Mouse (Mus musculus) megakaryocyte-erythroid progenitor cell, adult 5-6 weeks (primary cell): ENCODE measurements around the gene Gm17482. TPM values are rescaled to one million over a fixed set of nuclear protein-coding genes. Genes with fewer than 3 reads are reported as not detected.

Experiments
- ATAC-seq: replicated peaks from 2 replicates; pipeline ENCODE4 v1.8.0; 2016; ENCODE audit warnings: mild to moderate bottlenecking, inconsistent platforms; ENCODE audit not compliant: severe bottlenecking, poor library complexity, low FRiP score, low TSS enrichment
- total RNA-seq, 2 experiments: library from RNA; stranded (forward) in 1 of 2; stranded (reverse) in 1 of 2; fragments of 200-1000, 215-1000 nt in 1 of 2; fragments of >200 nt in 1 of 2; fragmentation: Nextera tagmentation in 1 of 2; gene quantifications; 2 replicates each; pipeline ENCODE4 v1.2.3; 2014 to 2017

Gm17482 gene
- total RNA-seq, 2 experiments from 2014 or later = not detected

DNA sequence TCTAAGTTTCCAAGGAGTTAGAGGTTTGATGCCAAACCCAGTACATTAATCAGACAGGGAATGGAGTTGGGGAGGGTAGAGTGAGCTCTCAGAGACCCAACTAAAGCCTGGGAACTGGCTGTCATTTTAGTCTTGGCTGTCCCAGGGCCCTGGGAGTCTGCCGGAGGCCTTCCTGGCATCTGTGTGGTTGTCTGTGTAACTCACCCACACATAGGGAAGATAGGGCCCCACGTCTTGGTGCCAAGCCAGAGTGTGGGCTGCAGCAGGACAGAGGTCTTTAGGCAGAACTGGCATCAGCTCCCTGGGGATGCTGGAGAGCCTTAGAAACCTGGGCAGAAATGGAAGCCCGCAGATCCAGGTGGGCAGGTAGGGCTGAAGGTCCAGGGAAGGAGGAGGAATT is 14.8 kb downstream of the Gm17482 start:
- no peak for ATAC-seq

DNA sequence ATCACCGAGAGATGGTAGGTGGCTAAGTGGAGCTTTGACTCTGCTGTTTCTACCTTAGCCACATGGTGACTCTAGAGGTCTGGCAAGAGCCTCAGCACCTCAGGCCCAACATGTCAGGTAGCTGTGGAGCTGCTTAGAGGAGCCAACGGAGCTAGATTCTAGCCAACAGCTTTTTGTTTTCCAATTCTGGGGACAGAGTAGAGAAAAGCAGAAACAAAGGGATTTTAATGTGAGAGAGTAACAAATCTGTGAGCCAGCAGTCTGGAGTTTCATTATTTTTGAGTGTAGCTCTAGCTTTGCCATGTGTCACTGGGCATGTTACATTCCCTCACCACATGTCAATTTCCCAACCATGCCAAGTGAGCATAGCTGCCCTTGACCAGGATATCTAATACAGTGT is 17.1 kb downstream of the Gm17482 start:
- no peak for ATAC-seq

DNA sequence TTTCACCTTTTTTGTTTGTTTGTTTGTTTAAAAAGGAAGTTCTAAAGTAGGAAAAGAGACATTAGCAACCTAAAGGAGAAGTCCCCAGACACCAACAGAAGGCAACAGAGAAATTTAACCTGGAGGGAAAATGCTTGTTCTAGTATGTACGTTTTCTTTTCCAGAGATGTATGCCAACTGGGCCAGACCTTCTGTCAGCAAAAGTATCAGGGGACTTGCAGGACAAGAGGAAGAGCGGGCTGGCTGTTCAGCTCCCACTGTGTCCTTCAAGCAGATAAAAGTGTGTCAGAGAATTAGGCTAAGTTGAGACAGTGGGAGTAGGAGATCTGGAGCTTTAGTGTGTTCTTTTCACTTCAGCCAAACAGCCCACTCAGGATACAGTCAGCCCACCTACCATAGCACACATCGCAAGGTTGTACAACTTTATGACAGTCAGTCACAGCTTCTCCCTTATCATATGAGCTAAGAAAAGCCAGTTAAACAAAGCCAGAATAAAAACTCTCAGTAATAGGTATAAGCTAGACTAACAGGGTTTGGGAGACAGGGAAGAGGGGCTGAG is 18.4 kb downstream of the Gm17482 start:
- no peak for ATAC-seq

DNA sequence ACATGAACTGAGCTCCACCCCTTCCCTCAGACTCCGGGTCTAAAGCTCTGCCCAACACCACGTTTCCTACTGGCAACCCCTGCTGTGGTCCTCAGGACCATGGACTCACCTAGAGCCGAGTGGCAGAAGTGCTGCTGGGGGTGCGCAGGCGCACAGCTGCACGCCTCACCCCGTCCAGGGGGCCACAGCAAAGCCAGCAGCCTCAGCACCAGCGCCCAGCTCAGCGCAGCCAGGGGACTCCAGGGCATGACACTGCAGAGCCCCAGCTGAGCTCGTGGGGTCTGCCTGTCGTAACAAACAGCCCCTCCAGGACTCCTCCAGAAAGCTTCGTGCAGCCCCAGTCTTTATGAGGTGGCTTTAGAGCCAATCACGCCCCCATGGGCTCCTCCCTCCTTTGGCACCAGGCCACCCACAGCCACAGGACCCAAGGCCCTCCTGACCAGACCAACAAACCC is 24.4 kb downstream of the Gm17482 start:
- ATAC-seq = 0 out of 2 replicates have a peak, but pooled peaks have one; percentile 18

DNA sequence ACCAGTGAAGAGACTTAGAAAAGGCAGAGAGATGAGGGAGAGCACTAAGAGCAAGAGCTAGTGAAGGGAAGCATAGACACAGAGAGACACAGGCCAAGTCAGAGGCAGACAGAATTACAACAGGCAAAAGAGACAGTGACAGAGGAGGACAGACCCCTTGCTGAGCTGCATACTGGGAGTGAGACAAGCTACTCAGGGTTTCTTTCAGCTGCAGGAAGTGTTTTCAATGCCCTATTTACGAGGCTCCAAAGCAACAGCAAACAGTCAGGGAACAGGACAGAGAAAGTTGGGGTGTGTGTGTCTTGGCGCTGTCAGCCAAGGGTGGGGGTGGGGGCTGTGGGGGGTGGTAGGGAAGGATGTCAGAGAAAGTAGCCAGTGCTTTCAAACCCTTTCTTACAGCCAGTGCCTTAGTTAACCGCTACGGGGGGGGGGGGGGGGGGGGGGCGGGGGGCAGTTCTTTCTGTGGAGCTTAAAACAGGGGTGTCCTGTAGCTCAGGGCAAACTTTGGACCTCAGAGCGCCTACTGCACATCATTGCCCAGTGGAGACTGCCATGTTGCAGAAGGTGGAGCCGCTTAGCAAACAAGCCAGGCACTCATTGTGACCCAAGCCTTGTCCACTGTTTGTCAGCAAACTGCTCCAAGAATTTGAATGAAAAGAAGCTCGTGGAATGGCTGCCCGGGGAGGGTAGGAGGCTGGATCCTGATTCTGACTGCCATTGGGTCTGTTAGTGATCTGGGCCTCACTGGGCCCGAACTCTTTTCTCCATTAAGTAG is 25.1 kb downstream of the Gm17482 start, which contains the start of gene Timp4:
Gene Timp4, minus strand, starts transcription at position 107 of the 775 bp plus-strand sequence.
- no peak for ATAC-seq

DNA sequence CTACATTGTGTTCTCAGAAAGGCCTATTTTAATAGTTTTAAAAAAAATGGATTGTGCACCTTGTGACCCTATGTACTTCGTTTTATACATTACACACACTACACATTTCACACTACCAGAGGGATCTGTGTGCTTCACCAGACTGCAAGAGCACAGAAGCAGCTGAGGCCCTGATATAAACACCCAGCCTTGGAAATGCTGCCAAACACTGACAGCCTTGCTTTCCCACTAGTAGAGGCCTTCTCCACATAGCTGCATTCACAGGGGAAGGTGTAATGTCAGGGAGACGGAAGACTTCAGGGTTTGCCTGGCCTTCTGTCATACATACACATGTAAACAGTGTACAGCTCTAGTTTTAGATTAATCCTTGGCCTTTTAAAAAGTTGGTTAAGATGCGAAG is 28.0 kb downstream of the Gm17482 start:
- ATAC-seq = no peak

DNA sequence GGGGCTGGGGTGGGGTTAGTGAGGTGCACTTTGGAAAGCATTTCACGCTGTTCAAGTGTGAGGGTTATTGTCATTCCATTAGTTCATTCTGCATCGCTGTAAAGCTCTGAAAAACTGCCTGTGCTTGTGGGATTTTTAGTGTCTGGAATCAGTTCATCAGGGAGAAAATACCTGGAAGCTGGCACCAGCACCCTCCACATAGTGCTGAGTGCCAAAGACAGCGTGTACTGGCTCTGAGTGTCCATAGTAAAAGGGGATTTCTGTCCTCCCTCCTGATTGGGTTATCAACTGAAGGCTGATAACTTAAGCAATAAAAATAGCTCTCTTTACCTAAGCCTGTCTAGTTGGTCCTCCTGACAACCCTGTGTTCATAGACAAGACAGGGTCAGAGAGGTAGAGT is 33.4 kb downstream of the Gm17482 start:
- ATAC-seq = no peak

DNA sequence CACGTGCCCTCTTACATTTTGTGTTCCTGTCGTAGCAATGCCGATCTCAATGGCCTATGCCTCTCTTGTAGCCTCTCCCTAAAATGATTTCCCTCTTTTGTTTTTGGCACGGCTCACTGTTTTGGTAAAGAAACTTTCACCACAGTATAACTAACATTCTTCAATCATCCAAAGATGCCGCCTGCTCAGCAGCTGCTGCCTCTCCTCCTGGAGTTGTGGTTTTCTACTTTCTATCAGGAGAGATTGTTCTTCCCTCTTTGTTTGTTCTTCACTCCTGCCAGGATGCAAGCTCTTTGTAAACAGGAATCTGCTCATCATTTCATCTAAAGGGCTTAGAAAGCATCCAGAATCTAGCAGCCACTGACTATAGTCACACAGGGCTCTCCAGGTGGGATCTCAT is 39.6 kb downstream of the Gm17482 start:
- no peak for ATAC-seq

DNA sequence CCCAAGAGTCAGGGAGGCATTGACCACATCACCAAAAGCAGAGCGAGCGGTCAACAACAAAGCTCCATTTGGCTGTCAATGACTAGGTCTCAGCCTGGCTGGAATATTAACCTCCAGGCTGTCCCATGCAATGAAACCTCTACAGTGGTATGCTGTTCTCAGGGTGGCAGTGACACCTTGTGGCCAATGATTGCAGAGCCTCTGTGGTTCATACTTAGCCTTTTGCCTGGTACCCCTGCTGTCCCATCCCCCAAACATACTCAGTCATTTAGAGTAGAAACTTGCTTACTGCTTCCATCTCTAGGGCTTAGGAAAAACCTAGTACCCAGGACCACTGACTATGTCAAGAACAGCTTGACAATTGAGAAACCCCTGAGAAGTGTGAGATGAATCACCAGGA is 40.8 kb downstream of the Gm17482 start:
- peak; percentile 86 for ATAC-seq

DNA sequence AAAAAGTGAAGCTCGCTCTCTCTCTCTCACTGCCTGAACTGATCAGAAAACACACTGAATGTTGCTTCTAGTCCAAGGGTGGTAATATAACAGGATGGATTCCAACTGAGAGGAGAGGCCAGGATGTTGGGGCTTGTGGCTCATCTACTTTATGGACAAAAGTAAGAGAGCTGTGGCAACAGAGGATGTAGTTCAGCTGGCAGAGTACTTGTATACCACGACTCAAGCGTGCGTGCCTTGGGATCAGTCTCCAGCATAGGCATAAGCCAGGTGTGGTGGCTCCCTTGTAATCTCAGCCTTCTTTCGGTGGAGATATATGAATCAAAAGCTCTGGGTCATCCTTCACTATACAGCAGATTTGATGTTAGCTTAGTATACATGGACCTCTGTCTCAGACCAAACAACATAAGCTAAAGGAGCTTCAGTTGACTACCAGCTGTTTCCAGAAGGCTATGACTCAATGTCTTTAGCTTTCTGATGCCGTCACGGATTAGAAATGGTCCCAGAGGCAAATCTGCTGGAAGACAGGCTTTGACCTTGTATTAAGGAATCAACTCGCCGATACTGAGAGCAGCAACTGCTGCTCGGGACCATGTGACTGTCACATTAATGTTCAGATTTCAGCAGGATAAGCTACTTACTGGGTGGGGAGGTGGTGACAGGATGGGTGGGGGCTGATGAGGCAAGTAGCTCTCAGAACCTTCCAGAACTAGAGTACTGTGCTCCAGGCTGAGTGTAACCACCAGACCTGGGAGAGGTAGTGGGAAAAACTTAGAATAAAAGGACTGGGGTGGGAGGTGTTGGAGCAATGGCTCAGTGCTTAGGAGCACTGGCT is 41.6 kb downstream of the Gm17482 start:
- no peak for ATAC-seq

DNA sequence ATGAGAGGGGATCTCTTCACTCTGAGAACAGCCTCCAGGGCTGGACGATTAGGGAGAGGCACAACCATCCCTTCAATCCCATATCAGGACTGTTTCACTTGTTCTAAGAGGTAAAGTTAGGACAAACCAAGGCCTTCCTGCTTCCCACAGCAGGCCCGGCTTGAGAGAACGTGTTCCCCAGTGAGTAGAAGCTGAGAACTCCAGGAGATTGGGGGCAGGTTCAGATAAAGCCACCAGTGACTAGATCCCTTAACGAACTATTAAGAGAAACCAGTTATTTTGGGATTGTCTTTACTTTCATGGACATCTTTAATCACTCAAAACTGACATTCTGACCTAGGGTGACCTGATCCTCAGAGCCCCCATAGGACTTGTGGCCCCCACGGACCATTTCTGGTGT is 42.4 kb downstream of the Gm17482 start:
- ATAC-seq = no peak

DNA sequence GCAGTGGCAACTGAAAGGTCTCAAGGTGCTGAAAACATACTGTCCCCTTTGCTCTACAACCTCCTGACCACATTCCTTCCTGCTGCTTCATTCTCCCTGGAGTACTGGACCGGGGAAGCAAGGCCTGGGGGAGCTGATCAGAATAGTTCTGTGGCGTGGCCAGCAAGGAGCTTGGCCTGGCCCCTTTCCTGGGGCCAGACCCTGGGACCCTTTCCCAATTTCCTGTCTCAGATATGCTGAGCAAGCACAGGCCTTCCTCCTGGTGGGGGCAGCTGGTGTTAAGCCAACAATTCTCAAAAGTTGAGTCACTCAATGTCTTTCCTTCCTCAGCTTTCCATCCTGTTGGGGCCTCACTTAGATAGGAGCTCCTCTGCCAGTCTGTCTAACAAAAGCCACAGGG is 42.9 kb downstream of the Gm17482 start:
- no peak for ATAC-seq

DNA sequence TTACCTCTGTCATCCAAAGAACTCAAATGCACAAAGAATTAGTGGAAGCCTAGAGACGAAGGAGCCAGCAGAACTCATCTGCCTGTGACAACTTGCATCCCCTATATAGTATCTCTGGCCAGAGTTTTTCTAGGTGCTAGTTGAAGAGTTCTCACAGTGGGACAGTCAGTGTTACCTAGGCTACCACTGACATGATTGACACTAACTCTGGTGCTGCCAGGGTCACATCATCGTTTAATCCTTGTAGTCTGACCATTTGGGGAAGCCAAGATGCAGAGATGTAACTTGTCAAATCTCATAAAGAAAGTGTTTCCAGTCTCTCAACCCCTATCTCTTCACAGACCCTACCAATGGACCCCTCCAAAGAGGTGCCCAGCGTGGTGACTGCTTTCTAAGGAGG is 44.2 kb downstream of the Gm17482 start:
- no peak for ATAC-seq

DNA sequence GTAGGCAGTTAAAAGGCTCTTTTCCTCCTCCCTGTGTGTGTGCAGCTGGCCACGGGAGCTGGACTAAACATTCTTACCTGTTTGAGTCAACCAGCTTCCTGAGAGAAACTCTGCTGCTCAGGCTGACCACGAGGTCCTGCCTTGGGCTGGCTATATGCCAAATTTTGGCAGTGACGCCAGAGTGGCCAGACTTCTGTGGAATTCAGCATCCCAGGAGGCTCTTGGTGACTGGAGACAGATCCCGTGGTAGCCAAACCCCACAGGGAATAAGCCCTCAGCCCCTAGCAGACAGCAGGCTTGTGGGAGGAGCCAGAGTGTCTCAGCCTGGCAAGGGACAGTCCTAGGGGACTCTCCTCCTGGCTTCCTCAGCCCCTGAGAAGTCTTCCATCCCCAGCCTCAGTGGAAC is 44.7 kb downstream of the Gm17482 start:
- no peak for ATAC-seq

DNA sequence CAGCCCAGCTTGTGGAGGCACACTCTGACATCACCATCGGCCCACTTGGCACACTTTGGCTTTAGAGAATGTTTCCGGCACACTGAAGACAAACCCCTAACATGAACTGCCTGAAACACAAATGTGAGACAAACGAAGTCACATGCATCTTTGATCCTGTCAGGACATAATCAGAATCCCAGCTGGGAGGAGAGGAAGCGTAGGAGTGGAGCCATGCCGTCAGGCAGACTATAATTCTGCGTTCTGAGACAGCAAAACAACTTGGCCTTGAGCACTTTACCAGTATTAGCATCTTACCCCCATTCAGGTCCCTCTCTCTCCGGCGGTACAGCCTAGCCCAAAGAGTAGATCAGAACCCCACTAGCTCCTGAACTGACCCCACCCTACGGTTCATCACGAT is 46.2 kb downstream of the Gm17482 start:
- no peak for ATAC-seq

DNA sequence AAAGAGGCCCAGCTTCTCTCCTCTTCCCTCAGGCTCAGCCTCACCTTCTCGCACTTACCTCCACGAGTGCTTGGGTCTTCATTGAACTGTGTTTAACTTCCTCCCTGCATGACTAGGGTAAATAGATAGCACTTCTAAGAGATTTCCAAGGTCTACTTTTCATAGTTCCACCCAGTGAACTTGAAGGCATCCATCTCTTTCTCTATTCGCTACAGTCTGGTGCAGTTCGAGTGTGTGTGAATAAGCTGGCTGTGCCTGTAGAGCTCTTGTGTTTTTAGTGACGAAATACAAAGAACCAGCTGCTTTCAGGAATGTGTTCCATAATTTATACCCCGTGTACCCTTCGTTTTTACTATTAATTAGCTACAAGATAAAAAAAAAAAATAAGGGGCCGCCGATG is 47.6 kb downstream of the Gm17482 start:
- no peak for ATAC-seq

DNA sequence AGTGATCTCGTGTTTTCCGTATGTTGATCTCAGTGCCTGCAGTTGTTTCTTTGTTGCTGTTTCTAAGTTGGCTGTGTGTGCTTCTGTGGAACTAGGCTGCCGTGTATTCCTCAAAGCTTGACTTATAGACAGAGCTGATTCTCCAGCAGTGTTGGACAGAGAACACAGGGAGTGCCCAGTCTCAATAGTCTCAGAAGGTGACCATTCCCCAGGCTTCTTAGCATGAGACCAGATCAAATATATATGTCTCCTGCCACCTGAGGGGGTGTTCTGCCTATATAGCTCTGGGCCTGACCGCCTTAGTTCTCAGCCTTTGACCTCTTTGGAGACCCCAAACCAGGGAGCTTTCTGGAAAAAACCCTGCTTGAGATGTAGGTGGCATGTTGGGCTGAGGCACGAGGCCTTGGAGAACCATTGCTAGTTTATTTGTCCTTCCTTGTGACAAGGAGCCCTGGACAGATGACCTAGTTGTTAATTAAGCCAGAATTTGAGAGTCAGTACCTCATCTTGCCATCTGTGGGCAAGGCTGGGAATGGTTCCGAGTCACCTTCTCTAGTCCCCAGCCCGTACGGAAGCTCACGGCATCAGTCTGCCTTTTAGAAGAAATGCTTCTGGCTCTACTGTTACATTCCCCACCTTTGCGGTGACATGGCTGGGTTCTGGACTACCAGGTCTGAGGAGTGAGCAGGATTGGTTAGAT is 48.1 kb downstream of the Gm17482 start:
- ATAC-seq = no peak

DNA sequence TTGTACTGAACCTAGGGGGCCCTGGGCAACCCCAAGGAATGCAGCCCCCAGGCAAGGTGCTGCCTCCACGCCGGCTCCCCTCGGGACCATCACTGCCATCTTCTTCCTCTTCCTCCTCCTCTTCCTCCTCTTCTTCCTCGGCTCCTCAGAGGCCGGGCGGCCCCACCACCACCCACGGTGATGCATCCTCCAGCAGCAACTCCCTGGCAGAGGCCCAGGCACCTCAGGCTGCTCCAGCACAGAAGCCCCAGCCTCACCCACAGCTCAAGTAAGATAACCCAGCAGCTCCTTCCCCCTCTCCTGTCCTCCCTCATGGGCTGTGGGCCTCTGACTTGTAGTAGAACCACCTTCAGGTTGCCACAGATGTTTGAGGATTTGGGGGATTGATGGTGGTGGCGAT is 50.9 kb downstream of the Gm17482 start:
- no peak for ATAC-seq

DNA sequence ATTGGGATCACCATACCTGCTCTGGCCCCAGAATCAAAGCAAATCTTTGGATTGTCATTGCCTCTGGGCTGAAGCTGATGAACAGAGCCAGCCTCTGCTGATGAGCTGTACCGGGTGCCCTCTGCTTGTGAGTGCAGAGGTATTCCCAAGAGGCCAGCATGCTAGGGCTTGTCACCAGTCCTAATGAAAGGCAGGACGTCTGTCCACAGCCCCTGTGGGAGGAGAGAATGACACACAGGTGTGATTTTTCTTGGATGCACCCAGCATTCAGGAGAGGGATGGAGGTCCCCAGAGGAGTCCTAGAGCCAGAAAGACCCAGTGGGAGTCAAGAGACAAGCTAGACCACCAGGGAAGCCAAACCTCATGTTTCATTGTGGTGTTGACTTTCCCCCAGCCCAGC is 52.5 kb downstream of the Gm17482 start:
- ATAC-seq = no peak

DNA sequence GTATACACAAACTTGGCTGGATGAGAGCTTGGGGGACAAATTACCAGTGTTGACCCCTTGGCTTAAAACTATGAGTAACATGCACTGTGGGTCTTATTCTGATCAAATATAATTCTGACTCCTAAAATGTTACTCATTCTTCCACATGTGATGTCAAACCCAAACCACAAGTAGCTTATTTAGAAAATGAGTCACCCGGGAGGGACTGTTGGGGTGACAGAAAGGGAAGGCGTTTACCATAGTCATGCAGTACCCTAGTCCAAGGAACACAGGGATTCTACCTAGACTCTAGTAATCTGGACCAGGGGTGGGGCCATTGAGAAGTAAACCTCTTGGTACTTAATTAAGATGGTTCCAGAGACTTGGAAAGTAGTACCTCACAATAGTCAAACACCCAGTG is 57.0 kb downstream of the Gm17482 start:
- no peak for ATAC-seq
